Mouse (Mus musculus): ENCODE results near the gene Syngr1. TPM values are rescaled to one million over a fixed set of nuclear protein-coding genes. Genes with fewer than 3 reads are reported as not detected.

The Syngr1 gene
- total RNA-seq, 1 experiment from 2014 or later, result 0.89 TPM

DNA sequence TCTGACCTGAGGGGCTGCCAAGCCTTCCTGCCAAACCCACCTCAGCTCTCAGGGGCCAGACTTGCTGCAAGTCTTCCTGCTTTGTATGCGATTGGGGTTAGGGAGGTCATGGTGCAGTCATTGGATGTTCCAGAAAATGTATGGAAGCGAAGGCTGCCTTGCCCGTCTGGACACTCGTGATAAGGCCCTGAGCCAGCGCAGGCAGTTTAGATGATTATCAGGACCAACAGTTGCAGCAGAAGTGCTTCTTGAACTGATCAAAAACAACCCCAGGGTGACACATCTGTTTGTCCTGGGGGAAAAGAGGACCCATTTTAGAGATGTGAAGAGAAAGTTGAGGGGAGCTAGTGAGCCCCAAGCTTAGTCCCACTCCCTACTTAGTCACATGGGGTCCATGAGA, 39.6 kb downstream of the Syngr1 start:
- no peak for ATAC-seq (replicated peaks in 1 of 2; ENCODE audit: insufficient read depth in 1 of 2, low FRiP score in 2 of 2, low TSS enrichment in 1 of 2, low read depth in 1 of 2, poor library complexity in 2 of 2, severe bottlenecking in 2 of 2)

DNA sequence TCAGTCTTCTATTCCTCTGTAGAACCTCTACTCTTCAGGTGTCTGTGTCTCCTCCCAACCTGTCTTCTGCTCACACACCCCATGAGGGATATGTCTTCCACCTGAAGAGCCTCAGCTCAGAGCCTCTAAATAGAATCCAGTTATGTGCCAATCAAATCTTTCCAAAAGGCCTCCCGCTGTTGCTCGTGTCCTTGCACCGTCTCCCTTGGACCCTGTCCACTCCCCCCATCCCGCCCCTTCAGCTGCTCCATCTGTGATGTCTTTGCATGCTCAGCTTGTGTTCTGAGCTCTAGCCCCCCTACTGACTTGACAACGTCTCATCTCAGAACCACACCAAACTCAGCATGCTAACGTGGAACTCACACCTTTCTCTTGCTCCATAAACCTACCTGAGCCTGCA, 40.3 kb downstream of the Syngr1 start:
- no peak for ATAC-seq (replicated peaks in 1 of 2; ENCODE audit: insufficient read depth in 1 of 2, low FRiP score in 2 of 2, low TSS enrichment in 1 of 2, low read depth in 1 of 2, poor library complexity in 2 of 2, severe bottlenecking in 2 of 2)

GRCm38 (mm10) chr15:80132452-80132851, 41.3 kb downstream of the Syngr1 start:
- ATAC-seq (replicated peaks in 1 of 2; ENCODE audit: insufficient read depth in 1 of 2, low FRiP score in 2 of 2, low TSS enrichment in 1 of 2, low read depth in 1 of 2, poor library complexity in 2 of 2, severe bottlenecking in 2 of 2), result no peak

- ATAC-seq (replicated peaks in 1 of 2; ENCODE audit: insufficient read depth in 1 of 2, low FRiP score in 2 of 2, low TSS enrichment in 1 of 2, low read depth in 1 of 2, poor library complexity in 2 of 2, severe bottlenecking in 2 of 2), result peak; percentile 89 to 90
These were observed 42.0 kb downstream of the Syngr1 start, which contains the start of gene Tab1 for GRCm38 (mm10) chr15:80132993-80133586. TSS of gene Tab1 (plus strand) at chr15:80133127.

DNA sequence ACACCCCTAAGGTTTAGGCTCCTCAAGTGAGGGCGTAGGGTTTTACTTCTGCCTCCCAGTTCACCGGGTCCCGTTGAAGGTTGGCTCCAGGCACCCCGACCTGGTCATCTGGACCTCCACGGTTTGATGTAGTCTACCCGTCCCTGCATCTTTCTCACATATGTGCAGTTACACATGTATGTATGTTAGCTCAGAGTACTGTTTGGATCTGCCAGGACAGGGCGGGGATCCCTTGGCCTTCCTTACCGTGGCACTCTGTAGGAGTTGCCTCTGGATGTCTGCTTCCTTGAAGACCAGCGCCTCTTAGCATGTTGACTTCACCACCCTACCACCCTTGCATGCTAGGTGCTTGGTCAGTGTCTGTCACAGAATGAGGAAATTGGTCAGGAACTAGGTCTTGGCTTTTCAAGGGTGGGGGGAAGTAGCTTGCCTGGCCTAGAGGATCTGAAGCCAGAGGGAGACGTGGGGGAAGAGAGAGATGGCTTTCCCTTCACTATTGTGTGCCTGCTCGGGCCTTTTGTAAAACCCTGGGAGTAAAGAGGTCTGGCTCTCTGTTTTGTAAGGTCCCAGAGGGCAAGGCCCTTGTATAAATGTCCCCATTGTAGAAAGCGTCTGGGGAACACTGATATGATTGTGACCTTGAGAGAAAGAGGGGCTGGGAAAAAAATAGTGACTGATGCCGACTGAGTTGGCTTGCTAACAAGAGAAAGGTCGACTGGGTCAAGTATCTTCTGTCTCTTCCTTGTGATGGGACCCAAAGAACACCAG, 42.7 kb downstream of the Syngr1 start:
- peak; percentile 17 to 47 for ATAC-seq (replicated peaks in 1 of 2; ENCODE audit: insufficient read depth in 1 of 2, low FRiP score in 2 of 2, low TSS enrichment in 1 of 2, low read depth in 1 of 2, poor library complexity in 2 of 2, severe bottlenecking in 2 of 2)

- ATAC-seq (replicated peaks in 1 of 2; ENCODE audit: insufficient read depth in 1 of 2, low FRiP score in 2 of 2, low TSS enrichment in 1 of 2, low read depth in 1 of 2, poor library complexity in 2 of 2, severe bottlenecking in 2 of 2), result no peak
These were observed 43.3 kb downstream of the Syngr1 start for GRCm38 (mm10) chr15:80134450-80134847.

GRCm38 (mm10) chr15:80135499-80135898, 44.4 kb downstream of the Syngr1 start:
- ATAC-seq (replicated peaks in 1 of 2; ENCODE audit: insufficient read depth in 1 of 2, low FRiP score in 2 of 2, low TSS enrichment in 1 of 2, low read depth in 1 of 2, poor library complexity in 2 of 2, severe bottlenecking in 2 of 2), result no peak

DNA sequence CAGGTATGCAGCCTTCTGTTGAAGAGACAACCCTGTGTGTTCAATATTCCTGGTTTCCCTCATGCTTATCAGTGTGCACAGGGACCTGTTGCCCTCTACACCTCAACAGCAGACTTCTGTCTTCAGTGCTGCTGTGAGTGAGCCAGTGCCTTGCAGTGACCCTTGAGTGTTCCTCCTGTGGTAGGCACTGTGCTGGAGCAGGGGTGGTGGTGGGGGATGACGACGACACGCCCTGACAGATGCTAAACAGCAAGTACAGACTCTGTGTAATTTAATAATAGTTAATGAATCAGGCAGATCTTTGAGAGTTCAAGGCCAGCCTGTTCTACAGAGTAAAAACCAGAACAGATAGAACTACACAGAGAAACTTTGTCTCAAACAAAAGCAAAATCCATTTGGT, 45.5 kb downstream of the Syngr1 start:
- ATAC-seq (replicated peaks in 1 of 2; ENCODE audit: insufficient read depth in 1 of 2, low FRiP score in 2 of 2, low TSS enrichment in 1 of 2, low read depth in 1 of 2, poor library complexity in 2 of 2, severe bottlenecking in 2 of 2), result no peak

GRCm38 (mm10) chr15:80137945-80138791, 47.0 kb downstream of the Syngr1 start:
- ATAC-seq (replicated peaks in 1 of 2; ENCODE audit: insufficient read depth in 1 of 2, low FRiP score in 2 of 2, low TSS enrichment in 1 of 2, low read depth in 1 of 2, poor library complexity in 2 of 2, severe bottlenecking in 2 of 2), result no peak

DNA sequence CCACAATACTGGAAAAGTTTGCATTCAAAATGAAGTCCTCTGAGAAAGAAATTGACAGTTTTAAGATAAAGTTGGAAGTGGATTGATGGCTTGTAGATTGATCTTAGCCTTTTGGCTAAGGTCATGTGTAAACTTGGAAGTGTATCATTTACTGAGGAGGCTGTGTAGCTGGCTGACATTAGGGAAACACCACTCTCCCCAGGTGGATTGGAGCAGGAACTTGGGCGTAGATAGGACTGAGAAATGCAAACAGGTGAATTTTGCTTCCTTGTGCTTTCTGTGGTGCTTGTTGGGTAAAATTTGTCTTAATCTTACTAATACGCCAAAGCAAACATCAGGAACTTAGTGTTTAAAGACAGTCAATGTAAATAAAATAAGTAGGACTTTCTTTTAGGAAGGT, 49.2 kb downstream of the Syngr1 start:
- no peak for ATAC-seq (replicated peaks in 1 of 2; ENCODE audit: insufficient read depth in 1 of 2, low FRiP score in 2 of 2, low TSS enrichment in 1 of 2, low read depth in 1 of 2, poor library complexity in 2 of 2, severe bottlenecking in 2 of 2)

- no peak for ATAC-seq (replicated peaks in 1 of 2; ENCODE audit: insufficient read depth in 1 of 2, low FRiP score in 2 of 2, low TSS enrichment in 1 of 2, low read depth in 1 of 2, poor library complexity in 2 of 2, severe bottlenecking in 2 of 2)
These were observed 49.7 kb downstream of the Syngr1 start for GRCm38 (mm10) chr15:80140878-80141277.

- no peak for ATAC-seq (replicated peaks in 1 of 2; ENCODE audit: insufficient read depth in 1 of 2, low FRiP score in 2 of 2, low TSS enrichment in 1 of 2, low read depth in 1 of 2, poor library complexity in 2 of 2, severe bottlenecking in 2 of 2)
These were observed 51.0 kb downstream of the Syngr1 start for GRCm38 (mm10) chr15:80142130-80142529.

- no peak for ATAC-seq (replicated peaks in 1 of 2; ENCODE audit: insufficient read depth in 1 of 2, low FRiP score in 2 of 2, low TSS enrichment in 1 of 2, low read depth in 1 of 2, poor library complexity in 2 of 2, severe bottlenecking in 2 of 2)
These were observed 52.6 kb downstream of the Syngr1 start for GRCm38 (mm10) chr15:80143760-80144159.

- ATAC-seq (replicated peaks in 1 of 2; ENCODE audit: insufficient read depth in 1 of 2, low FRiP score in 2 of 2, low TSS enrichment in 1 of 2, low read depth in 1 of 2, poor library complexity in 2 of 2, severe bottlenecking in 2 of 2), result no peak
These were observed 54.3 kb downstream of the Syngr1 start for GRCm38 (mm10) chr15:80145397-80145796.

DNA sequence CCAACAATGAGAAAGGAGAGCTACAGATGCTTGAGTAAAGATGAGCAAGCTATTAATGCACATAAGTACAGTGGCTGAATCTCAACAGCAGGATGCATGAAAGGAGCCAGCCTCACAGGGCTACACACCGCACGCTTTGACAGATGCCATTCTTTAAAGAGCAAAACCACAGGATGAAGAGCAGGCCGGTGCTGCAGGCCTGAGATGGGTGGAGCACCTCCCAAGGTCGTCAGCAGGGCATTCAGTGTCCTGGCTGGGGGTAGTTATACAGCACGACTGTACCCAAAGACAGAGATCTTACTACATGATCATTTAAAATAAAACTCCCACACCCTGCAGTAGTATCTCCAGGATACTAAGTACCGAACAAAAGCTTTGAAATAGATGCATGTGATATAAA, 55.0 kb downstream of the Syngr1 start:
- ATAC-seq (replicated peaks in 1 of 2; ENCODE audit: insufficient read depth in 1 of 2, low FRiP score in 2 of 2, low TSS enrichment in 1 of 2, low read depth in 1 of 2, poor library complexity in 2 of 2, severe bottlenecking in 2 of 2), result no peak

DNA sequence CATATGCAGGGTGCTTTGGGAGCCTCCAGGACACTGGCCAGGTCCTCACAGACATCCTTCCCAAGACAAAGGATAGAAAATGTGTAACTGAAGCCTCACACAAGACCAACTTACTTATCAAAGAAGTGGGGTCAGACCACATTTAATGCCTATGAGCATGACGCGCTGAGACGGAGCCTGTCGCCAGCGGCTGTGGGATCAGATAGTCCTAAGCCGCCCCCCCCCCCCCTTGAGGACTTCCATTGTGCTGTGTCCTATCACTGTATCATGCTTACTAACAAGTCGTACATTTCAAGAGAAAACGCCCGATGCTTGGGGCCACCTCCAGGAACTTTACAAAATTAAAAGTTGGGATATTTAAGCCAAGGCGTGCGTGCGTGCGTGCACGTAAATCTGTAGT, 56.0 kb downstream of the Syngr1 start:
- no peak for ATAC-seq (replicated peaks in 1 of 2; ENCODE audit: insufficient read depth in 1 of 2, low FRiP score in 2 of 2, low TSS enrichment in 1 of 2, low read depth in 1 of 2, poor library complexity in 2 of 2, severe bottlenecking in 2 of 2)

DNA sequence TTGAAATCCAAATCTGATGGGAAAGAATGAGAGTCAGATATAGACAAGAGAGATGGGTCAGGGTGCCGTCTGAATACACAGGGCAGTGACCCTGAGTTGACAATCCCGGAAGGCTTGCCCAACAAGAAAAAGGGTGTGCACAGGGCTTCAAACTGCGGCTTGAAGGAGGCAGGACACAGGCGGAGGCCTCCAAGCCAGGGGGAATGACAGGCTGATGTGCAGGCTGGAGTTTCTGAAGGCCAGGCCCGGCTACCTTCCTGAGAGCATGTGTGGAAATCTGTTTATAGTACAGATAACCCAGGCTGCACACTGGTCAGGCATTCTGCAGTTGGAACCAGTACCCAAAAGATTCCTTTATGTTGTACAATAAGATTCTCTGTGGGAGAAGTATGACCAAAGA, 56.4 kb downstream of the Syngr1 start:
- no peak for ATAC-seq (replicated peaks in 1 of 2; ENCODE audit: insufficient read depth in 1 of 2, low FRiP score in 2 of 2, low TSS enrichment in 1 of 2, low read depth in 1 of 2, poor library complexity in 2 of 2, severe bottlenecking in 2 of 2)

DNA sequence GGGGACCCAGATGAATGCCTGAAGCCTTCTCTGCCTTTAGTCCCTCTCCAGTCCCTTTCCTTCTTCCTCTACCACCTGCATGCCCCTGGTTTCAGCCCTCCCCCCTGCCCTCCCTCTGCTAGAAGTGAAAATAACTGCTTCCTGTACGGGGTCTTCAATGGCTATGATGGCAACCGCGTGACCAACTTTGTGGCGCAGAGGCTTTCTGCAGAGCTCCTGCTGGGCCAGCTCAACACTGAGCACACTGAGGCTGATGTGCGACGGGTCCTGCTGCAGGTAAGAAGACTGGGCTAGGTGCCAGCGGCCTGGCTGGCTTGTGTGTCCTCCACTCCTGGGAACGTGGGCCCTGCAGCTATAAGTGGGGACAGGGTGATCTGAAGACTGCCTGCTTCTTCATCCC, 57.4 kb downstream of the Syngr1 start:
- ATAC-seq (replicated peaks in 1 of 2; ENCODE audit: insufficient read depth in 1 of 2, low FRiP score in 2 of 2, low TSS enrichment in 1 of 2, low read depth in 1 of 2, poor library complexity in 2 of 2, severe bottlenecking in 2 of 2), result no peak

Measured in hematopoietic stem cell, adult 5-6 weeks (primary cell).